Mouse (Mus musculus) forebrain, postnatal 0 days (tissue): ENCODE measurements around the gene Cd80. TPM values are rescaled to one million over a fixed set of nuclear protein-coding genes. Genes with fewer than 3 reads are reported as not detected.

Experiments used
- ATAC-seq: fragments of 200-750 bp; cut with Nextera tagmentation; 2 replicates; pipeline ENCODE4 v1.8.0; 2017; ENCODE audit warnings: mild to moderate bottlenecking, moderate library complexity
- DNase-seq: peaks from one replicate; pipeline ENCODE4 v3.0.0-alpha.2; 2015
- H3K27ac ChIP-seq: fragments of 300-500 bp; sonication (generic); 2 replicates; pipeline ENCODE4 v1.5.1; 2014; ENCODE audit warnings: low read depth, mild to moderate bottlenecking, antibody characterized with exemption, low read length, moderate library complexity, mixed read lengths
- H3K27me3 ChIP-seq: fragments of 300-500 bp; sonication (generic); 2 replicates; pipeline ENCODE4 v1.6.1; 2014; ENCODE audit warnings: mild to moderate bottlenecking, low read length, mixed read lengths; ENCODE audit not compliant: insufficient read depth
- H3K36me3 ChIP-seq: fragments of 300-500 bp; sonication (generic); 2 replicates; pipeline ENCODE4 v1.6.1; 2014; ENCODE audit warnings: mild to moderate bottlenecking, moderate library complexity; ENCODE audit not compliant: insufficient read depth
- H3K4me1 ChIP-seq: fragments of 300-500 bp; sonication (generic); 2 replicates; pipeline ENCODE4 v1.6.1; 2014; ENCODE audit warnings: antibody characterized with exemption; ENCODE audit not compliant: insufficient read depth
- H3K4me2 ChIP-seq: fragments of 300-500 bp; sonication (generic); 2 replicates; pipeline ENCODE4 v1.6.1; 2014; ENCODE audit warnings: low read depth, mild to moderate bottlenecking, moderate library complexity
- H3K4me3 ChIP-seq: fragments of 300-500 bp; sonication (generic); 2 replicates; pipeline ENCODE4 v1.5.1; 2014; ENCODE audit warnings: low read depth, low read length, mixed read lengths
- H3K9ac ChIP-seq: fragments of 300-500 bp; sonication (generic); 2 replicates; pipeline ENCODE4 v1.6.1; 2014; ENCODE audit warnings: mild to moderate bottlenecking
- H3K9me3 ChIP-seq: fragments of 300-500 bp; sonication (generic); 2 replicates; pipeline ENCODE4 v1.6.1; 2016; ENCODE audit warnings: low read length
- CTCF ChIP-seq: sonication (generic); IDR thresholded peaks from 2 replicates; pipeline ENCODE4 v1.5.1; 2016; ENCODE audit warnings: antibody characterized with exemption, control low read depth, low read depth
- WGBS: fragments of 180-500 bp; shearing (Covaris S2); extraction: QIAGEN DNeasy Blood & Tissue Kit; methylation state at CpG from one replicate; pipeline ENCODE4 v1.1.7; 2014; 5-methylcytosine and 5-hydroxymethylcytosine counted together
- polyA plus RNA-seq: library from polyadenylated mRNA; unstranded; fragments of >200 nt; fragmentation: Nextera tagmentation; extraction: Ambion mirVana; gene quantifications from 2 replicates; pipeline ENCODE4 v1.2.1, GENCODE M21; 2015
- total RNA-seq: library from RNA; depleted of rRNA; stranded (reverse); fragments of >200 nt; gene quantifications from 2 replicates; pipeline ENCODE4 v1.2.3, GENCODE M21; 2014; rRNA removed

Cd80 gene
- total and polyA plus RNA-seq, 2 experiments from 2014 or later, result 0.25 to 0.86 TPM

- H3K36me3 ChIP-seq, result peaks cover 69% of the 10 kb centered on the region
- 38% methylated on average over 8 of the region's 8 CpGs for WGBS
These were observed 81.3 kb downstream of the Cd80 start for GRCm38 (mm10) chr16:38536544-38537146.

GRCm38 (mm10) chr16:38538716-38539380 lies 83.5 kb downstream of the Cd80 start:
- Histone ChIP-seq H3K9ac (no peak overlapping the region), H3K27ac (no peak overlapping the region), H3K4me3 (no peak overlapping the region), H3K27me3 (no peaks in the 10 kb centered on the region), H3K9me3 (no peaks in the 10 kb centered on the region), H3K4me1 (no peaks in the 10 kb centered on the region), H3K4me2 (no peak overlapping the region), H3K36me3 (peaks cover 67% of the 10 kb centered on the region)
- no peak for DNase-seq
- 89% methylated on average over 13 of the region's 13 CpGs for WGBS
- no peak for TF ChIP-seq CTCF
- ATAC-seq, result no peak

More at GRCm38 (mm10) chr16:38536544-38537146, 81.3 kb downstream of the Cd80 start:
- DNase-seq (peak; percentile 84), ATAC-seq (peak; percentile 66)
- H3K27me3 ChIP-seq, result no peaks in the 10 kb centered on the region
- peak; percentile 84 for TF ChIP-seq CTCF
- no peak overlapping the region for H3K27ac ChIP-seq
- H3K4me2 ChIP-seq, result no peak overlapping the region
- no peak overlapping the region for H3K9ac ChIP-seq
- H3K4me3 ChIP-seq, result no peak overlapping the region
- no peaks in the 10 kb centered on the region for H3K9me3 ChIP-seq
- no peaks in the 10 kb centered on the region for H3K4me1 ChIP-seq

Other genes with a start within 250 kb of the Cd80 start
- not detected in 2 replicates for gene Nr1i2, start 160.7 kb upstream of the Cd80 start, total RNA-seq
- not detected in 2 replicates for gene Nr1i2, start 160.7 kb upstream of the Cd80 start, polyA plus RNA-seq
- gene Maats1, start 113.4 kb upstream of the Cd80 start, total RNA-seq, result 1.2 and 2.6 TPM in 2 replicates
- 0.91 and 1.5 TPM in 2 replicates for gene Maats1, start 113.4 kb upstream of the Cd80 start, polyA plus RNA-seq
- 12.9 and 51.7 TPM in 2 replicates for gene Cox17, start 108.6 kb upstream of the Cd80 start, total RNA-seq
- gene Cox17, start 108.6 kb upstream of the Cd80 start, polyA plus RNA-seq, result 80.3 and 102 TPM in 2 replicates
- not detected in 2 replicates for gene Gm21987, start 108.5 kb upstream of the Cd80 start, total RNA-seq
- not detected in 2 replicates for gene Gm21987, start 108.5 kb upstream of the Cd80 start, polyA plus RNA-seq
- 0.14 and 0.38 TPM in 2 replicates for gene Popdc2, start 93.4 kb upstream of the Cd80 start, total RNA-seq
- 0.39 TPM in 2 replicates for gene Popdc2, start 93.4 kb upstream of the Cd80 start, polyA plus RNA-seq
- gene Pla1a, start 22.4 kb upstream of the Cd80 start, total RNA-seq, result 1.2 and 2.5 TPM in 2 replicates
- 0.74 and 1.0 TPM in 2 replicates for gene Pla1a, start 22.4 kb upstream of the Cd80 start, polyA plus RNA-seq
- 40.8 and 42.9 TPM in 2 replicates for gene Adprh, start 2.9 kb upstream of the Cd80 start, total RNA-seq
- gene Adprh, start 2.9 kb upstream of the Cd80 start, polyA plus RNA-seq, result 130 and 134 TPM in 2 replicates
- gene Timmdc1, start 67.1 kb downstream of the Cd80 start, total RNA-seq, result 30.3 and 34.3 TPM in 2 replicates
- gene Timmdc1, start 67.1 kb downstream of the Cd80 start, polyA plus RNA-seq, result 22.2 and 27.2 TPM in 2 replicates
- 38.4 and 47.5 TPM in 2 replicates for gene Poglut1, start 94.7 kb downstream of the Cd80 start, total RNA-seq
- 29.8 and 36.5 TPM in 2 replicates for gene Poglut1, start 94.7 kb downstream of the Cd80 start, polyA plus RNA-seq
- gene Tmem39a, start 103.1 kb downstream of the Cd80 start, total RNA-seq, result 12.1 and 16.2 TPM in 2 replicates
- gene Tmem39a, start 103.1 kb downstream of the Cd80 start, polyA plus RNA-seq, result 14.4 and 16.2 TPM in 2 replicates